Mouse (Mus musculus) adrenal gland, adult (tissue): ENCODE results near the gene Fam76b.
"Not testable (repeated sequence)": the region's sequence is repeated elsewhere in the genome, so short reads cannot be mapped to it uniquely, and the experiment has no call there.

Source experiments
- DNase-seq, 2 experiments: peaks; one replicate each; pipeline ENCODE4 v3.0.0; 2022 to 2023; ENCODE audit warnings: low spot score in 1 of 2; ENCODE audit not compliant: inconsistent age in 2 of 2

Gene Fam76b

DNA sequence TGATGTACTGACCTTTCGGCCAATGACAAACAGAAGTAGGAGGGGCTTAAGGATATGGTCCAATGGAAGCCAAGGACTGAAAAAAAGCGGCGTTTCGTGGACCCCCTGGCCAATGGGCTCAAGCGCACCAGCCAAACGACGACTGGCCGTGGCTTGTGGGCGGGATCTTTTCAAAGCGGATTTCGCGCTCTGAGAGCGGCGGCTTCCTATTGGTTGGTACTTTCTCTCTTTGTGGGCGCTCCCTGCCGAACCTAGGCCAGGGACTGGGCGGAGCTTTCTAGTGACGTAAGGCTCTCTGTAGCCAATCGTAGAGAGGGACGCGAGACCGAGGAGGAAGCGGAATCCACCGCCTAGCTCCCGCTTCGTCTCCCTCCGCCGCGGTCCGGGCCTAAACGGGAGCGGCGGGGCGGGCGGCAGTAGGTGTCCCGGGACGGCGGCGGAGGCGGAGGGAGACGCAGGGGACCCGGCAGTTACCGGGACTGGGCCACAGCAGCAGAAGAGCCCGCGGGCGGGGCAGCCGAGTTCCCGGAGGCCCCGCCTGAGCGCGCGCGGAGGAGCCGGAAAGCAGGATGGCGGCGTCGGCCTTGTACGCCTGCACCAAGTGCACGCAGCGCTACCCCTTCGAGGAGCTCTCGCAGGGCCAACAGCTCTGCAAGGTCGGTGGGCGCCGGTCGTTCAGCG lies at the start of gene Fam76b:
TSS of gene Fam76b (plus strand) at position 311 of the 681 bp plus-strand sequence.
- peak; percentile 100 for DNase-seq

DNA sequence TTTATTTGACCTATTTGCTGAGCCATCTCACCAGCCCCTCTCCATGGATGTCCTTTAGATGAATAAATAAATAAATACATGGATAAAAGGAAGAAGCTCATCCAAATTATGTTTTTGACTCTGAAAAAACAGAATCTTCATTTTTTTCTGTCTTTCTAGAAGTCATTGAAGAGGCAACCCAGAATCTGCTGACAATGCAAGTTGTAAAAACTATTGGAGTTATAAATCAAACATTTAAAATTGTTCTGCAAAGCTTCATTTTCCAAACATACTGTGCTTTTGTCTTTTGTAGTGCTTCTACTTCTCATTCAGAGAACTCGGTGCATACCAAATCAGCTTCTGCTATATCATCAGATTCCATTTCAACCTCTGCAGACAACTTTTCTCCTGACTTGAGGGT lies 45.5 kb upstream of the Fam76b start:
- DNase-seq: no peak

DNA sequence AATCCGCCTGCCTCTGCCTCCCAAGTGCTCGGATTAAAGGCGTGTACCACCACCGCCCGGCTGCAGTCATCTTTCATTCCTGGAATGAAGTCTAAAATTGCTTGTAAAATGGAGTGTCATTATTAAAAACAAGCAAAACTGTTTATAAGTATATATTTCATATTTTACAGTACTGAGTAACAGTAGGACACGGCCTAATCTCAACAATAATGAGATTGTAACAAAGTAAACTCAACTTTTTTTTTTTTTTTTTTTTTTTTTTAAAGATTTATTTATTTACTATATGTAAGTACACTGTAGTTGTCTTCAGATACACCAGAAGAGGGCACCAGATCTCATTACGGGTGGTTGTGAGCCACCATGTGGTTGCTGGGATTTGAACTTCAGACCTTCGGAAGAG lies 36.7 kb upstream of the Fam76b start:
- DNase-seq: not testable (repeated sequence)

DNA sequence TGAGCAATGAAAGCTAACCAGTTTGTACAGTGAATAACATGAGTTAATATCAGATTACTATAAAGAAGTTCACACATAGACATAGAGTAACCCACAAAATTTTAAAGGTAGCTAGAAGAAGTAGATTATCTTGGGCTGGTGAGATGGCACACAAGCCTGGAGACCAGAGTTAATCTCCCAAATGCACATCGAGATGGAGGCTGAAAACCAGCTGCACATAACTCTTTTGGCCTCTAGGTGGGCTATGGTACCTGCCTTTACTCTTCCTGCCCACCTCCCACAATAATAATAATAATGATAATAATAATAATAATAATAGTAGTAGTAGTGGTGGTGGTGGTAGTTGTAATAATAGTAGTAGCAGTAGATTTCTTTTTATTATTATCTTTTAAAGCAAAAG lies 33.2 kb upstream of the Fam76b start:
- no peak for DNase-seq

DNA sequence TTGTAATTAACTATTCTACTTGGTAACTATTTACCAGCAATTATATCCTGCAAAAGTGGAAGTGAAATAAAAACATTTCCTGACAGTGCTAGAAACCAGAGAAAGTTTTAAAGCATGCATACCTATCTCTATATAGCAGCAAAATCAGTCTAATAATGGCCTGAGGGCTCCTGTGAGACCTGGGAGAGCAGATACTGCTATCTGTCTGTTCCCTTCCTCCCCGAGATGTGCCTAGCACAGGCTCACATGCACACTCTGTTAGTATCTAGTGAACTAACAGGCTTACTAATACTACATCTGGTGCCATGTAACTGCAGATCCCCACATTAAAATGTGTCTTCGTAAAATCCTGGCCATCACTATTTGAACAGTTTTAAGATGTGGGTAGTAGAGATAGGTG lies 32.8 kb upstream of the Fam76b start:
- no peak for DNase-seq

DNA sequence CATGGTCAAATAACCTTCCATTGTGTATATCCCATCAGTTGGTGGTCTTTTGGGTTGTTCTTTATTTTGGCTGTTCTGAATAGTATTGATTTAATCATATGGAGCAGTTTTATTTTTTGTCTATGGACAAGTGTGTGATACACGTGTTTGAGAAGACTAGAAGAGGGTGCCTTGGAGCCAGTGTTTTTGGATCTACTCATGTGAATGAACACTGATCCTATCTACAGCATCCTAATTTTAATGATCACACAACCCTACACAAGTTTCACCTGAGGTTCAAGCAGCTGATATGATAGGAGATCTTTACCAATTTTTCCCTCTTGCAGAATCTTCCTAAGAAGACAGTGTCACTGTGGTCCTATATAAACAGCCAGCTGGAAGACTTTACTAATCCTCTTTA lies 23.0 kb upstream of the Fam76b start:
- DNase-seq: no peak

DNA sequence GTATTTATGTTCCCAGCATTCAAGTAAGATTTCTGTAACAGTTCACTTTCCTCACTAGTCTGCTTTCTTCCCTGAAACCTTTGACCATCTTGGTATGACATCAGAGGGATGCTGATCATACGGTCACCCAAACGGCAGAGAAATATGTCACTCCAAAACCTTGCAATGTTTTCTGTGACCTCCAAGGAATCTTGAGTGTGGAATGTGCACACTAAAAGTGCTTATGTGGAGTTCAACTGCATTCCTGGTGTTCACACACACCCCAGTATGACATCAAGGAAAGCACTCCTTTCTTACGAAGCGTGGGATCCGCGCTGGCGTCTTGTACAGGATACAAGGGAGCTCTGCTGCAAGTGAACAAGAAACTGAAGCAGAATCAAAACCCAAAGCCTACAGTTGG lies 20.7 kb upstream of the Fam76b start:
- DNase-seq: no peak

DNA sequence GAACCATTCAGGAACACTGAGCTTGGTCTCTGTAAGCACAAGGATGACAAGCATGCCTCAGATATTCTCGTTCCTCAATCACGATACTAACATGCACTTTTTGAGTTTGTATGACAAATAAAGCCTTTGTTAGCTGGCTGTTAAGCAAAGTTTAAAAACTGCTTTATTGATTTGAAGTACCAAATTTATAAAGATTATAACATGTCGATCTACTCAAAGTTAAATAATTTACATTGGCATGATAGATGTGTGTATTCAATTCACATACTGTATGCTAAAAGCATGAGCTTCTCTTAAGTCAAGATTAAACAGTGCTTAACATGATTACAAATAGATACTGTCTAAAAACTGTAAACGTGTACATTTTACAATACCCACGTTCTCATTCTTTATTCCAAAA lies 19.9 kb upstream of the Fam76b start:
- DNase-seq: no peak

DNA sequence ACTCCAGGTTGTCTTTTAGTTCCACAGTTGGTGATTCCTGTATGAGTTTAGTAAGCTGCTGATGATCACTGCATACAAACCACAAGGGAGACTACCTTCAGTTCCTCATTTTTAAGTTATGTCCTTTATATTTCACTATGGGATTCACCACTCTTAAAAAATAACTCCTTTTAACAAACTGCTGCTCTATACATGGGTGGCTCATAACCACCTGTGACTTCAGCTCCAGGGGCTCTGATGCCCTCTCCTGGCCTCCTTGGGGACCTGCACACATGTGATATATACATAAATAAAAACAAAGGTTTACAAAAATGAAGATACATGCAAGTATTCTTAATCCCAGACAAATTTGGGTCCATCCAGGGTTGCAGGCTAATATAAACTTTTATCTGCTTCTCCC lies 17.6 kb upstream of the Fam76b start:
- no peak for DNase-seq

DNA sequence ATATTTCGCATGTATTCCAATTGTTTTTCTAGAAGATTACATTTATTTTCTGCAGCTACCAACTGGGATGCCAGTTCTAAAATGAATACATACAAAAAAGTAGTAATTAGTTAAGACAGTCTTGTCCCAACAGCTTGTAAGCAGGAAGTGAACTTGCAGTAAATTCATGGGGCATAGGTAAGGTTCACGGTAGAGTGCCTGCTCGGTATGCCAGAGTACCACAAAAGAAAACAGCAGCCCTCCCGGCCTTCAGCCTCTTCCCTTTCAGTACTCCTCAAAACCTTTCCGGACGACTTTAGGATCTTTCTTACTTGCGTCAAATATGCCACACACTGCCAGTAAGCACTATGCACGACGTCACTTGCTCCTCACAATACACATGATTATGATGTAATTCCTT lies 9.1 kb upstream of the Fam76b start:
- DNase-seq: no peak

DNA sequence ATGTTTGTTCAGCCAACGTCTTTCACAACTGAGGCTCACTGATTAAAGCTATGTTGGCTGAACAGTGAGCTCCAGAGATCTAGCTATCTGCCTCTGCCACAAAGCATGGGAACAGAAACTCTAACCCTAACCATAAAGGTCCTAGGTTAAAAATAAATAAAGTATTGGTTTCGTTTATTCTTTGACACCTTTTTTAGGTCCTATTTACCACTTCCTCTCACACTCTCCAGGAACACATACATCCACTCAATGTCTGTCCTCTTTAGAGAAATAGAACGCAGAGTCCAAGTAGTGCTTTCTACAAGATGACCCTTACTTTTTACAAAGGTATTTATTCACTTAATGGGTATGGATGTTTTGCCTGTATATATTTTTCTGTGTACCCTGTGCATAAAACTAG lies 6.7 kb upstream of the Fam76b start:
- DNase-seq: no peak

DNA sequence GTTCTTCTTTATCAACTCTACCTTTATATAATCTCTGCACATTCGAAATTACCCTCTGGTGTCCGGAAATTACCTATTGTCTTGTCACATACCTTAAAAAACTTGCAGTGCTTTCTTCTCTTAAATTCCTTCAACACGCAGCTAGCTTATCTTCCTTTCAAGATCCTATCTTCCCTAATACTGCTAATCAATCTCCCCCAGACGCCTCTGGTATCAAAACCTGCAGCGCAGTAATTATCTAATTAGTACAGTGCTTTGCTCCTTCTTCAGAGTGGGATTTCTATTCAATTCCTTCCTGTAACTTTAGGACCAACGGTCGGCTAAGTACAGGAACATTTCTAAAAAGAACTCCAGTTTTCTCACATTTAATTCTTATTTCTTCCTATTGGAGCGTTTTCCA lies 1.6 kb upstream of the Fam76b start:
- DNase-seq: no peak

DNA sequence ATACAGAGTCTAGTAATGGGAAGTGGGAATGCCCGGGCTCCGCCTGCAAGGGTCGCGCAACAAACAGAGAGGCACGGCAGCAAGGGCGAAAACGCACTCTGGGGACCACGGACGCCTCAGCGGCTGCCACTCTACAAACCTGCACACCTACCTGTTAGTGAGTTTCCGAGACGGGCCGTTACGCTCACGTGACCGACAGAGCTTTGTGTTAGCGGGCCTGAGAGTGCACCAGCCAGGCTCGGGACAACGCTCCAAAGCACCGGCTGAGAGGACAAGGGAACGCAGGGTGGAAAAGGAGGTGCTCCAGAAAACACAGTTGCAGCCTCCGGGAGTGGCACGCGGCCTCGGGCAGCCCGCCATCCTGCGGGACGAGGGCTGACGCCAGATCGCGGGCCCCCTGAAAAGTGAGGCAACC lies 1.1 kb upstream of the Fam76b start:
- DNase-seq: peak in 1 of 2 experiments; percentile 94

DNA sequence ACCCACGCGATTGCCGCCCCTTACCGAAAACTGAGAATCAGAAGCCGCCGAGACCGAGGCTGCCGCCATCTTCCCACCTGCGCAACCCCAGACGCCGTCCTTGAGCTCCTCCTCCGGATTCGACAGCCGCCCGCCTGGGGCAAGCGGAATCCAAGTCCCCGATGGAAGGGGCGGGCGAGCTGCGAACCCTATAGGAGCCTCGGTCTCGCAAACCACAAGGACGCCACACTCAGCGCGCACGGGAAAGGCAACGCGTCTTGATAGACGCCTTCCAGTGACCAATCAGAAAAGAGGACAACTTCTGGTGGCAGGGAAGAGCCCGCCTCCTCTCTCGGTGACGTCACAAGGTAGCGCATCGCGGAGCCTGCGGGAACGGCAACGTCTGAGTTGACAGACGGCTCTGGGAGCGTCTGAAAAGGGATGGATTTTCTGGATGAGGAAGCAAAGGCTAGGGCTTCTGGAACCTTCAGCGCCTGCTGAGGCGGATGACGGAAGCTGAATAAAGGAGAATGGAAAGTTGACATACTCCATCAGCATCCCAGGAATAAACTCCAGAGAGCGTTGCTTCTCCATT lies 597 bp upstream of the Fam76b start, which contains the start of gene Cep57:
TSS of gene Cep57 (minus strand) at position 276 of the 574 bp plus-strand sequence.
- peak; percentile 96 to 99 for DNase-seq

DNA sequence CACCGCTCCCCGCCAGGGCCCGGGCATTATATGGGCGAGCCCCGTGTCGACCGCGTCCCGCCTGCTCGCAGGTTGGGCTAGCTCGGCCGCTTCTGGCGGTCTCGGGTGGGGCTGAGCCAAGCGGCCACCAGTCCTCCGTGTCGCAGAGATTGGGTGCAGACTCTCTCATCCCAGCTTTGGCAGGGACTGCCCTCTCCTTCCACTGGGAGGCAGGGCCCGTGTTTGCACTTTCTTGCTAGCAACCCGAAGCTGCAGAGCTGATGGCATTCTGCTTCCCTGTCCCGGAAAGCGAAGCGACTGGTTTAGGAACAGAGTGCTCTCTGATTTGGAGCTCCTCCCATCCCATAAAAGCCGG lies 548 bp downstream of the Fam76b start:
- no peak for DNase-seq

DNA sequence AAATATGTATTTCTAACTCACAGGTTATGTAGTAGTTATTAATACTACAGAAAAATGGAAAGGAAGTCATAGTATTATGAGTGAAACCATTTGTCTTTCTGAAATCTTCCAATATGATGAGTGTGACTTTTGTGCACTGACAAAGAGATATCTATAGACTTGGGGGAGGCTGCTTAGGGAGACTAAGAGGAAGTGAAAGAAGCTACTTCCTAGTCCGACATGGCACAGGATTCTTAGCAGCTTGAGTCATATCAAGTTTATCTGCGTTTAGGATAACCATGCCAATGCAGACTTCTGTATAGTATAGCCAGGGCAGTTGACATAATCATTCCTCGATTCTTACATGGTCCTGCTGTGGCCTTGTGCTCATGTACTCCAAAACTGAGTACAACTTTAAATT lies 7.7 kb downstream of the Fam76b start:
- DNase-seq: no peak

DNA sequence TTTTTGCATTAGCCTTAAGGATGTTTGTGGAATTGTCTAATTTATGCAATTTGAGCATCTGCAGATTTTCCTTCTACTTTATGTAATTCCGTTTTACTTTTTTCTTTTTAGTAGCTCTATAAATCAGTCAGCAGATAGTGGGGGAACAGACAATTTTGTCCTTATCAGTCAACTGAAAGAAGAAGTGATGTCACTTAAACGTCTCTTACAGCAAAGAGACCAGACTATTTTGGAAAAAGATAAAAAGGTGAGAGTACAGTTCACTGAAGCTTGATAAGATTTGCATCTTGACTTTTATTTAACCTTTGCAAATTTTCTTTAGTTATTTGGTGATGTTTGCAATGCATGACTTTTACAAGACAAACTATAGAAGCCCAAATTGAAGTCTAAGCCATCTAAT lies 9.2 kb downstream of the Fam76b start:
- no peak for DNase-seq

DNA sequence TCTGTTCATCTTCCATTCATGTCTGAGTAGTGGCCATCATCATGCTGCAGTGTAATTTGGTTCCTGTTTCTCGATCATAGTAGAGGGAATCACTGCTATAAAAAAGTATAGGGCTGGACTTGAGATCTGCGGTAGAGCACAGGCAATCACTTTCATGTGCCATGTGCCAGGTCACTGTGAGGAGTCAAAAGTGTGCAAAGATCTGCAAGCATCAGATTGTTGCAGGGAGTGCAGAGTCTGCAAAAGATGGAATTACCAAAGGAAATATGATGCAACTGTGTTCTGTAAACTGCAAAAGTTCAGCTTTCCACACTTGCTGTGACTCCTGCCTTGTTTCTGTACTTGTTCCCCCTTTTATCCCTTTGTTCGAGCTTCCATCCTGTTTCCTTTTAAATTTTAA lies 20.1 kb downstream of the Fam76b start:
- no peak for DNase-seq

DNA sequence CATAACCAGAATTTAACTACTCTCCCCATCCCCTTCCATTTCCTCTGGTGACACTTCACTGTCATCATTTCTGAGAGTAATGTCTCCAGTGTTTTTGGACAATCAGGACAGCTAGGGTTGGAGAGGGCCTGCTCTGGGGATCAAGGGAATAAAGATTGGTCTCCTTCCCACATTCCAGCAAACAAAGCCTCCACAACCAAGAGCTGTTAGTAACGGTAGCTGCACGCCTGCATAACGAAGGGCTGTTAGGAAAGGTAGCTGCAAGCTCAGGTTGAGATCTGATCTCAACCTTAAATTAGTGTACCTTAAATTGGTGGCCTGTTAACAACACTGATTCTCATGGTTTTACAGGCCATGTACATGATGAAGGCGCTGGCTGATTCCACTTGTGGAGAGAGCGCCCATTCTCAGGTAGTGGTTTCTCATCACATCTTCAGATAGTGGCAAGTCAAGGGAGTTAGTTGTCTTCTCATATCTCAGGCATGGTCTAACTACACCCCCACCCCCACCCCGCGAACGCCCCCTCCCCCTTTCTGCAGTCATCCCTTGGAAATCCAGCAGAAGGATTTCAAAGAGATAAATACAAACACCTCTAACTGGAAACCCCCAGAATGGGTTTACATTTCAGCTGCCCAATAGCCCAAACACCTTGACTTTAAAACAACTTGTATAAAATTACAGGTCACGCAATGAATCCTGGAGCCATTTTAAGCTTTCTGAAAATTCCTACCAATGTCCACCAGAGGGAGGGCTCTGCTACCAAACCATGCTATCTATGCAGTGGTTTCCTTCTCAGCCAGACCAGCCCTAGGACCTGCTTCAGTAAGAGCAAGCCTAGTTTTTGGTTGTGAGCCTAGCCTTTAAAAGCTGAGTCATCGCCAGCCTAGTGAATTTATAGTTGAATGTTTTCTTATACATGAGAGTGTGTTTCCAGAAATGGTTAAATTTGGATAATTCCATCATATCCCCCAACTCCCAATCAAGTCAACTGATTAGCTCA lies 21.3 kb downstream of the Fam76b start:
- DNase-seq: peak; percentile 23 to 75

DNA sequence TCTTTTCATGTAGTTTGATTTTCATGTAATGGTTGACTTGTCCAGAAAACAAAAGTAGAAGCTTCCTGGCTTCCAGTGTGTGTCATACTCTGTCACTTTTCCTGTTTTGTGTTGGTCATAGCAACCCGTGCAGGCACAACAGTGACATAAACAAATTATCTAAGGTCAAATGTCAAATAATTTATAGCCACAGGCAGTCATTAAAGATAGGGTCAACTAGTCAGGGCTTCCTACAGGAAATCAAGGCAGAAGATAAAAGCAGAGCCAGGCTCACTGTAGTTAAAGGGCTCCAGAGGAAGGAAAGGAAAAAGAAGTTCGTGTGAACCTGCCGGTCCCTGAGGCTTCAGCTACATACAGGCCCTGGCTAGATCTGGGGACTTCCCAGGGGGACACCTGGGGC lies 26.4 kb downstream of the Fam76b start:
- DNase-seq: no peak

DNA sequence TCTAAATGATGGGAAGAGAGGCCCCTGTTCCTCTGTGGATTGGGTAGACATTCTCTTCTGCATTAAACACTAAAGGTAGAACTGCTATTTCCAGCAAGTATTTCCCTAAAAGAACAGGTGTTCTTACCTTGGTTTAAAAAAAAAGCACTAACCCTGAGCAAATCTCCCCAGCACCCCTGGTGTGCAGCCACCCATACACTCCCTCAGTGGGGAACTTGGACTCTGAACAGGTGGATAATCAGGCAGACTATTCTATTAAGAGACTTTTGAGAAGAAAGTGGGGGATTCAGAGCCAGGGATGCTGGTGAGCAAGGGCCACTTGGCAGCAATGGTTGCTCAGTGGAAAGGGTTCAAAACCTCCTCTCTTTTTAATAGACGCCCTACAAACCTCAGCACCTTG lies 28.7 kb downstream of the Fam76b start:
- DNase-seq: no peak

DNA sequence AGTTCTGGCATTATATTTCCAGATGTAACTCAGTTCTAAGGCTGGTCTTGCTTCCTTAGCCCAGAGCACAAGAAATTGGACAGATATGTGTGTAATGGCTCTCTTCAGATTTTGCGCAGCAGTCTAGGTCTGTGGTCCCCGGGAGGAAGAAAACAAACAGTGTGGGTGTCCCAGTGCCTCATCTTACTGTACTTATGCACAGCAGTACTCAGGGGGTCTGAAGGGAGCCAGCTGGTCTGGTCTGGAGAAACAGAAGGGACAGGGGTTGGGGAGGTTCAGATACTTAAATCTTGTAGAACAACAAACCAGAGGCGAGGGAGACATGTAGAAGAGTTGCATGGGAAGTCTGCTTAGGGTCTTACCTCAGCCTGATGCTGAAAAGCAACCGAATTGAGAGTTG lies 29.3 kb downstream of the Fam76b start:
- no peak for DNase-seq
